Mouse (Mus musculus): Measurements from ENCODE around the gene Dqx1. TPM values are rescaled to one million over a fixed set of nuclear protein-coding genes. Genes with fewer than 3 reads are reported as not detected.

The Dqx1 gene
- polyA plus RNA-seq (2012; rRNA removed): 0.70 and 0.74 TPM in 2 replicates

DNA sequence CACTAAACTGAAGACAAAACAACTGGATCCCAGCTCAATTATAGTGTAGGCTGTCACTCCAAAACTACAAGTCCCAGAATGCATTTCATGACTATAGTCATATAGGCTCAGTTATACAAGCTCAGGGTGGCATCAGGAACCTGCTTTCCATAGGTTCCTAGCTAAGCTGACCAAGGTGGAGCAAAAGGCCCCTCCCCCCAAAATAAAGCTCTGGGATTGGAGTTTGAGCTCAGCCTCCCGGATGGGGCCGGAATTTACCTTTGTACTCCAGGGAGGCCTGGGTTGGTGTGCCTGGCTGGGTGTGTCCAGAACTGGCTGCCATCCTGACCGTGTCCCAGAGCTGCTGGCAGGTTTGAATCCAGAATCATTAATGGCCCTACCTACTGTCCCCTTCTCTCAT, at the start of gene Dqx1:
Gene Dqx1 (plus strand): TSS at position 55 of the 400 bp plus-strand sequence.

DNA sequence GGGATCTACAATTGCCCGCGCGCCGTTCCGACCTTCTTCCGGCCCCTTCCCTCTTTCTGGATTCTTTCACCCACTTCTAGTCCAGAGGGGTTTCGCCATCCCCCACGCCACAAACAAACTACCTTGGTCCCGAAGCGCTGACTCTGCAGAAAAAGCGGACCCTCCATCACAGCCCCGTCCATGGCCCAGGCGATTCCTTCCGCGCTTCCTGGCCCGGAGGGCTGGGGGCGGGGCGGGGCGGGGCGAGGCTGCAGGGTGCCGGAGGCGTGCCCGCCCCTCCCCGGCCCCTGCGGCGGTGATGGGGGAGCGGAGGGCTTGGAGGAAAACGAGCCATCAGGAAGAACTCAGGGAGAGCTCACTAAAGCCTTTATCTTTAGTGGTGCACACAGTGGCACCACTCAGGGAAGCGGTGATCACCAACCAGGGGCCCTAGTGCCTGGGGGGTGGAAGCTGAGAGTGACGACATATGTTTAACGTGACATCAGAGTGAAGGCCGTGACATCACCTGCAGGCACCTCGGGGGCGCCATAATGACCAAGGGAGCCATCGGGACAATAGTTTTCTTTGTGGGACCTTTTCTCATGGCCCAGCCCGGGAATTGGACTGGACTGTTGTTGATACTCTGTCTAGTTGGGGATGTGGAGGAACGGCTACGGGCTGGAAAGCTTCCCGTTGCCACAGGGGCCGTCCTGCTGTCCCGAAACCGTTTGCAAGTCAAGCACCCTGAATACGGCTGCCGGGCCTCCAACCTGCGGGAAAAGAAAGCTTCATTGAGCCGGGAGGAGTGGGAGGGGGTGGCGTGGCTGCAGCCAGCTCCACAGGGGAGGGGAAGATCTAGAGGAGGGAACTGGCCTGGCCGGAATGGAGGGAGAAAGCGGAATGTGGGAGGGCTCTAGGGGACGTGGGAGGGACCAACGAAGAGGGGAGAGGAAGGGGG, 24.1 kb upstream of the Dqx1 start, which contains the start of the genes Dok1 and Loxl3:
Gene Dok1 (minus strand): TSS at position 223 of the 937 bp plus-strand sequence.
Gene Loxl3 (plus strand): TSS at position 925 of the 937 bp plus-strand sequence.

DNA sequence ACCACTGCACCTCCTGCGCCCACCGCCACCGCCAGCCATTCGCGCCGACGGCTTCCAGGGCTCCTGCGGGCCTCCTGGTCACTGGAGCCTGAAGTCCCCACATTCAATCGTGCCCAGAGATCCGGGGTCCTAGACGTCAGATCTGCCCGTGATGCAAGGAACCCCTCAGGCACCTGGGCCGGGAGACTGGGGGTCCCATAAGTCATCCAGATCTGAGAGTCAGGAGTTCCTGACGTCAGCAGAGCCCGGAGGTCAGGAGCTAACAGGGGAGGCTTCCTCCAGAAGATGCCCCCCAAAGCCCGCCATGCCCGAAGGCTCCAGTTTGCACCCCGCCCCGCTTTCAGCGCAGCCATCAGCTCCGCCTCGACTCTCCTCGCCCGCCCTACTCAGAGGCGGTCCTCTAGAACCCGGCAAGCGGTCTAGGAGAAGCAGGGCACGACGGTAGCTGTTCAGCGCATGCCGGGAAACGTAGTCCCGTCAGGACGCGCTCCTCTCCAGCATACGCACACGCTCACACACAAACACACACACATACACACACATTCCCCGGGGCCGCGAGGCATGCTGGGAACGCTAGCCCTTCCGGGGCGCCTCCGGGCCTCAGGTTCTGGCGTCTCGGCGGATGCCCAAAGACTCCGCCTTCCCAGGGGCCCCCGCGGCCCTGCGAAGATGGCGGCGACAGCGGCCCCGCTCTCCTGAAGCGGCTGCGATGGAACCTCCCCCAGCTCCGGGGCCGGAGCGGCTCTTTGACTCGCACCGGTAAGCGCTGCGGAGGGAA, 3.4 kb upstream of the Dqx1 start, which contains the start of gene Aup1:
Gene Aup1 (plus strand): TSS at position 448 of the 778 bp plus-strand sequence.

DNA sequence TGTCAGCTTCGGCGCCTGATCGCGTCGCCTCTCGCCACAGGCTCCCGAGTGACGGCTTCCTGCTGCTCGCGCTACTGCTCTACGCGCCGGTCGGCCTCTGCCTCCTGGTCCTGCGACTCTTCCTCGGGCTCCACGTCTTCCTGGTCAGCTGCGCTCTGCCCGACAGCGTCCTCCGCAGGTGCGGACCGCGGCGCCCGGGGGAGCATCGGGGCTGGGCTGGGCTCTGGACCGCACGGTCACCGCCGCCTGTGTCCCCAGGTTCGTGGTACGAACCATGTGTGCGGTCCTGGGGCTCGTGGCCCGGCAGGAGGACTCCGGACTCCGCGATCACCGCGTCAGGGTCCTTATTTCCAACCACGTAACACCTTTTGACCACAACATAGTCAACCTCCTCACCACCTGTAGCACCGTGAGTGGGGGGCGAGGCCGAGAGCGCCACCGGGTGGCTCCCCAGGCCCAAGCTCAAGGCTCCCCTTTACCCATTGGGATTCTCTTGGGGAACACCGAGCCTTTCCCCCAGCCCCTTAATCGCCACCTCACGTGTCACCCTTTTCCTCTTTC, 2.7 kb upstream of the Dqx1 start, which contains the start of gene Htra2:
Gene Htra2 (minus strand): TSS at position 403 of the 561 bp plus-strand sequence.

DNA sequence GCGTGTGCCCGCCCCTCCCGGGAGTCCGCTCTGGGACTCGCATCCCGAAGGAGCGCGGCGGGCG, 12.4 kb downstream of the Dqx1 start, which contains the start of gene Tlx2:
Gene Tlx2 (minus strand): TSS at position 47 of the 64 bp plus-strand sequence.

DNA sequence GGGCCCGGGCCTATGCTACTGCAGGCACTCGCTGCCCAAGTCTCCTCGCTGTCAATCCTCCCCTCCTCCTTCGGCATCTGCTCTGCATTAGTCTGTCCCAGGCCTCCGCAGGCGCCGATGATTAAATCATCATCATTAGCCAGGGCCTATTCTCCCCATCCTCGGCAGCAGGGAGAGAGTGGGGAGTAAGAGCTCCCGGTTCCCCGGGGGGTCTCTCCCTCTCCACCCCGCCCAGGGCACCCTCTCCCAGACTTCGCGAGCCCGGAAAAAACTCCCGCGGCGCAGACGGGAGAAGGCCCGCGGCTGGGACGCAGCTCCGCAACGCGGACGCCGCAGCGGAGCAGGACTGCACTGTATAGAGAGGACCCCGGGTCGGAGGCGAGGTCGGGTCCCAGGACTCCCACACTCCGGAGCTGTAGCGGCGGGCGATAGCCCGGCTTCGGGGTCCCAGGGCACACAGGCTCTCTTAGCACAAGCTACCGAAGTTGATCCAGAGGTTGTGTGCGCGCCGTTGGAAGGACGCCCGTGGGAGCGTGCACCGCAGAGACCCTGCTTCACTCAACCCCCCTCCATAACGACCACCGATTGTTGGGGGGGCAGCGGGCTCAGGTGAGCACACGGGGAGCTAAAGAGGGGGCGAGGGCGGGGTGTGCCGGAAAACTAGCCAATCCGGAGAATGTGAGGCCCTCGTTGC, 20.1 kb downstream of the Dqx1 start, which contains the start of gene Pcgf1:
Gene Pcgf1 (plus strand): TSS at position 240 of the 694 bp plus-strand sequence.

DNA sequence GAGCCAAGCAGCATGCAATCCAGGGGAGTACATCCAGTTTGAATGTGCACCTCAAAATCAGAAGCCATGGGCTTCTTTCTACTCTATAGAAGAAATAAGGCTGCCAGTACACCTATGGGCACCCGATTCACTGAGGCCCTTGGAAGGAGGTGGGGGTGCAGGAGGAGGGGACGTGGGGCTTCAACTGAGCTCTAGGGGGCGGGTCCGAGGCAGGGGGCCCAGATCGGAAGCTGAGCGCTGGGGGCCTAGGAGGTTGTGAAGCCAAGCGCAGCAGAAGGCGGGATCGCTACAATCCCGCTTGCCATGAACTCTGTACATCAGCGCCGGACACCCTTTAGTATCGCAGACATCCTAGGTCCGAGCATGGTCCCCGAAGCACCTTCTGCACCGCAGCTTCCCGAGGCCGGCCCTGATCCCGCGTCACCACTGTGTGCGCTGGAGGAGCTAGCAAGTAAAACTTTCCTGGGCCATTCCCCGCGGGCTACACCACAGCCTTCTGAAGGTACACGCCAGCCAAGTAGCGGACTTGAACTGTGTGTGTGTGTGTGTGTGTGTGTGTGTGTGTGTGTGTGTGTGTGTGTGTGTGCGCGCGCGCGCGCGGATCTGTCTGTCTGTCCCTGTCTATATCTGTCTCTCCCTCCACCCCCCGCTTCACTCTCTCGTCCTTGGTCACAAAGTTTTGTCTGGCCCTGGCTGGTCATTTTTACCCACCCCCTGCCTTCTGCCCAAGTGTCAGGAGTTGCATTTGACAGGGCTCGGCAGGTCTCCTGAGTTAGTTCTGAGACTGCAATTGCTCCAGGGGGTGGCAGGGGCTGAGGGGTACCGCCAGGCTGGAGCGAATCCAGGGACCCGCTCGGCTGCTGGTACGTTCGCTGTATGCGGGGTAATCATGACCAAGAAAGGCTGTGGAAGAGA, 28.7 kb downstream of the Dqx1 start, which contains the start of gene Lbx2:
Gene Lbx2 (plus strand): TSS at position 247 of the 915 bp plus-strand sequence.

DNA sequence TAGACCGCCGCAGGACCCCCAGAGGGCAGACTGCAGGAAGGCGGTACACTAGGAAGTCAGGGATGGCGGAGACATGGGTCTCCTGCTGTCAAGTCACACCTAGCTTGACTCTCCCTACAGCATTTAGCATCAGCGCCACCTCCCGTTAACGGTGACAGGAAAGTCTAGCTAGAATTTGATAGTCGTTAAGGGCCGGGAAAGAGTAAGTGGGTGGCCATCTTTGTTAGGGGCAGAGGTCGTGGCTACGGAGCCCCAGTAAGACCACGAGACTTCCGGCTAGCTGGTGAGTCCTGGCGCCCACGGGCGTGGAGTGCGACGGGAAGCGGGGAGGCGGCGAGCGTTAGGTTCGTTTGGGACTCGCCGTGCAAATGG, 43.7 kb downstream of the Dqx1 start, which contains the start of the genes Ccdc142 and Gm42688:
Gene Ccdc142 (plus strand): TSS at position 286 of the 372 bp plus-strand sequence.
Gene Gm42688 (plus strand): TSS at position 302 of the 372 bp plus-strand sequence.

DNA sequence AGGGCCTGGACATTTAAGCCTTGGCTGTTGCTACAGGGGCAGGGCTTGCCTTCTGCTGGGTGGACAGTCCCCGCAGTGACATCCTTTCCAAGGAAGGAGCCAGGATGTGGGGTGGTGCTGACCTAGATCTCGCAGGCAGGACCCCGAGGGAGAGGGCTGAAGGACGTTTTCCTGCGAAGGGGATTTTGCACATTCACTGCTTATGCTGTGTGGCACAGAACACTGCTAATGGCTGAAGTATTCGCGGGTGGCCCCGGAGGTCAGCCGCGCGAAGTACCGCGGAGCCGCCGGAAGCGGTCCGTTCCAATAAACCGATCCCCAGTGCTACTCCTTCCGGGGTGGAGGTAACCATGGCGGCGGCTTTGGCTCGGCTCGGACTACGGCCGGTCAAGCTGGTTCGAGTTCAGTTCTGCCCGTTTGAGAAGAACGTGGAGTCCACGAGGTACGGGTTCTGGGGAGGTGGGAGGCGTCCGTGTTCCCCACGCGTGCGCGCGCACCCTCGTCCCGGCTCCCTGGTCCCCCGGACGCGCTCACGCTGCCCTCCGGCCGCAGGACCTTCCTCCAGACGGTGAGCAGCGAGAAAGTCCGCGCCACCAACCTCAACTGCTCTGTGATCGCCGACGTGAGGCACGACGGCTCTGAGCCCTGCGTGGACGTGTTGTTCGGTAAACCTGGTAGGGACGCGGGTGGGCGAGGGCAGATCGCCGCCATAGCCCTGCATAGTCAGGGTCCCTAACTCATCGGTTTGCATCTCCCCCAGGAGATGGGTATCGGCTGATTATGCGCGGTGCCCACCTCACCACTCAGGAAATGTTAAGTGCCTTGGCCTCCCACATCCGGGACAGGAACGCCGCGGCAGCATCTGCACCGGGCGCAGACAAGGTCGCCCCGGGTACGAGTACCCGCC, 51.4 kb downstream of the Dqx1 start, which contains the start of gene Mrpl53:
Gene Mrpl53 (plus strand): TSS at position 279 of the 907 bp plus-strand sequence.

DNA sequence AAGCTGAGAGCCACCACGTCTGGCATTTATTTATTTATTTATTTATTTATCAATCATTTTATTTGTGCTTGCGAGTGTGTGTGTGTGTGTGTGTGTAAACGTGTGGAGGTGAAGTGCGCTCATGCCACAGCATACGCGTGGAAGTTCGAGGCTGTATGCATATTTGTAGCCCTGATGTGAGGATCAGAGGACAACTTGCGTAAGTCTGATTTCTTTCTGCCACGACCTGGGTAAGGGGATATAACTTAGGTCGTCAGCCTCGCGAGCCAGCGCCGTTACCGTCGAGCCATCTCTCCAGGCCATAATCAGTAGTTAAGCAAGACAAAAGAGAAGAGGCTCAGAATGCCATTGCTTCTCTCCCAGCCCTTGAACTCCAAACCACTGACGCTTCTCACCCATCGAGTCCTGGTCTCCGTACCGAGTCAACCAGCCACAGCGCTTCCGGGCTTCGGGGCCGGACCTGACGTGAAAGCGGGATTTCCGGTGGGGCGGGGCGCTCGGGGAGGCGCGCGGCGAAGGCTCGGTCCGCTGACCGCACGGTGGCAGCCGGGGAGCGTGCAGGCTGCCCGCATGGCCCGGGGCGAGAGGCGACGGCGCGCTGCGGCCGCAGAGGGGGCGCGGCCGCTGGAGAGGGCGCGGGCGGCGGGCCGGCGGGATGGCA, 57.5 kb downstream of the Dqx1 start, which contains the start of gene Mogs:
Gene Mogs (plus strand): TSS at position 486 of the 661 bp plus-strand sequence.

Other genes with a start within 250 kb of the Dqx1 start
- 30.8 and 31.4 TPM in 2 replicates for gene Sema4f, start 118.1 kb upstream of the Dqx1 start, polyA plus RNA-seq (2012; rRNA removed)
- 0.05 and 0.61 TPM in 2 replicates for gene M1ap, start 110.9 kb upstream of the Dqx1 start, polyA plus RNA-seq (2012; rRNA removed)
- gene Dok1, start 24.4 kb upstream of the Dqx1 start, polyA plus RNA-seq (2012; rRNA removed): 1.7 and 2.2 TPM in 2 replicates
- gene Loxl3, start 23.7 kb upstream of the Dqx1 start, polyA plus RNA-seq (2012; rRNA removed): 5.8 and 6.2 TPM in 2 replicates
- 260 and 270 TPM in 2 replicates for gene Aup1, start 3.3 kb upstream of the Dqx1 start, polyA plus RNA-seq (2012; rRNA removed)
- gene Htra2, start 2.6 kb upstream of the Dqx1 start, polyA plus RNA-seq (2012; rRNA removed): 86.0 and 91.4 TPM in 2 replicates
- gene Tlx2, start 12.4 kb downstream of the Dqx1 start, polyA plus RNA-seq (2012; rRNA removed): 1.2 TPM in 1 of 2 replicates, not detected in the other
- 53.5 and 53.6 TPM in 2 replicates for gene Pcgf1, start 20.0 kb downstream of the Dqx1 start, polyA plus RNA-seq (2012; rRNA removed)
- 0.16 and 0.57 TPM in 2 replicates for gene Lbx2, start 28.5 kb downstream of the Dqx1 start, polyA plus RNA-seq (2012; rRNA removed)
- gene Ccdc142, start 43.8 kb downstream of the Dqx1 start, polyA plus RNA-seq (2012; rRNA removed): 13.9 TPM in 2 replicates
- 13.6 and 13.9 TPM in 2 replicates for gene Gm42688, start 43.8 kb downstream of the Dqx1 start, polyA plus RNA-seq (2012; rRNA removed)
- 103 and 111 TPM in 2 replicates for gene Mrpl53, start 51.2 kb downstream of the Dqx1 start, polyA plus RNA-seq (2012; rRNA removed)
- 45.7 and 48.5 TPM in 2 replicates for gene Mogs, start 57.7 kb downstream of the Dqx1 start, polyA plus RNA-seq (2012; rRNA removed)
- gene Wbp1, start 63.7 kb downstream of the Dqx1 start, polyA plus RNA-seq (2012; rRNA removed): 152 and 163 TPM in 2 replicates
- 37.3 and 39.4 TPM in 2 replicates for gene Ino80b, start 67.6 kb downstream of the Dqx1 start, polyA plus RNA-seq (2012; rRNA removed)
- 13.7 and 18.2 TPM in 2 replicates for gene Rtkn, start 77.6 kb downstream of the Dqx1 start, polyA plus RNA-seq (2012; rRNA removed)
- 25.6 and 26.5 TPM in 2 replicates for gene Wdr54, start 98.6 kb downstream of the Dqx1 start, polyA plus RNA-seq (2012; rRNA removed)
- gene 1700003E16Rik, start 98.6 kb downstream of the Dqx1 start, polyA plus RNA-seq (2012; rRNA removed): 8.3 TPM in 2 replicates
- 230 and 248 TPM in 2 replicates for gene Dctn1, start 108.1 kb downstream of the Dqx1 start, polyA plus RNA-seq (2012; rRNA removed)
- gene Slc4a5, start 162.0 kb downstream of the Dqx1 start, polyA plus RNA-seq (2012; rRNA removed): 0.41 and 1.3 TPM in 2 replicates

Data from central nervous system, embryonic 18 days (tissue).